Mouse (Mus musculus) frontal cortex, adult 2 months (tissue): Measurements from ENCODE around the gene Dll4. TPM values are rescaled to one million over a fixed set of nuclear protein-coding genes. Genes with fewer than 3 reads are reported as not detected.

Experiments
- DNase-seq, 2 experiments: peaks; one replicate each; pipeline ENCODE4 v3.0.0; 2022; ENCODE audit warnings: low spot score in 1 of 2; ENCODE audit errors: extremely low spot score in 1 of 2
- polyA plus RNA-seq: library from polyadenylated mRNA; depleted of rRNA; stranded (reverse); fragments of >200 nt; gene quantifications from 2 replicates; pipeline ENCODE4 v1.2.3, GENCODE M21; 2012; rRNA removed

Gene Dll4
- polyA plus RNA-seq, result 3.3 and 4.2 TPM in 2 replicates

DNA sequence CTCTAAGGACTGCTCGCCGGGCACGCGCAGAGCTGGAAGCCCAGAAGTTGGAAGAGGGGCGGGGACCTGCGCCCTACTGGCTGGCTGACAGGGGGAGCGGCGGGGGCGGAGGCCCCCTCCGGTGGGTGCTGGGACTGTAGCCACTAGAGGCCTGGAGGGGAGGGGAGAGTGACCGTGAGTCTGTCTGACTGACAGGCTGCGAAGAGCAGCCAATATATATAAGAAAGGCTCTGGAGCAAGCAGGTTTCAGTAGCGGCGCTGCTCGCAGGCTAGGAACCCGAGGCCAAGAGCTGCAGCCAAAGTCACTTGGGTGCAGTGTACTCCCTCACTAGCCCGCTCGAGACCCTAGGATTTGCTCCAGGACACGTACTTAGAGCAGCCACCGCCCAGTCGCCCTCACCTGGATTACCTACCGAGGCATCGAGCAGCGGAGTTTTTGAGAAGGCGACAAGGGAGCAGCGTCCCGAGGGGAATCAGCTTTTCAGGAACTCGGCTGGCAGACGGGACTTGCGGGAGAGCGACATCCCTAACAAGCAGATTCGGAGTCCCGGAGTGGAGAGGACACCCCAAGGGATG lies at the start of gene Dll4:
Dll4 (plus strand) TSS at position 217 of the 576 bp plus-strand sequence.
- no peak for DNase-seq

DNA sequence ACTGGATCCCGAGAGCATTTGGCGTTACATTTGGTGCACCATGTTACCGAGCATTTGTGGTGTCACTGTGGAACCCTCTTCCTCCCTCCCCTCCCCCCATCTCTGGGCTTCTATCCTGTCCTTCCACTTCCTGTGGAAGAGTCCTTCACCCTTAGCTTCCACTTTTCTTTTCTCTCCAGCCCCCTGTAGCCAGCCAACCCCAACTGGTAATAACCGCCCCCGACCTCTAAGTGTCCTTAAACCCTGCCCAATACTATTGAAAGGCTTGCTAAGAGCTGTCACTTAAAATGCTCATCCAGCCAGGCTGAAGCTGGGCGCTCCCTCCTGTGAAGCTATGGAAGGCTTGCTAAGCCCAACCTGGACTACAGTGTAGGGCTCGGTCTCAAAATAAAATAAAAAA lies 48.7 kb upstream of the Dll4 start:
- DNase-seq, result no peak

DNA sequence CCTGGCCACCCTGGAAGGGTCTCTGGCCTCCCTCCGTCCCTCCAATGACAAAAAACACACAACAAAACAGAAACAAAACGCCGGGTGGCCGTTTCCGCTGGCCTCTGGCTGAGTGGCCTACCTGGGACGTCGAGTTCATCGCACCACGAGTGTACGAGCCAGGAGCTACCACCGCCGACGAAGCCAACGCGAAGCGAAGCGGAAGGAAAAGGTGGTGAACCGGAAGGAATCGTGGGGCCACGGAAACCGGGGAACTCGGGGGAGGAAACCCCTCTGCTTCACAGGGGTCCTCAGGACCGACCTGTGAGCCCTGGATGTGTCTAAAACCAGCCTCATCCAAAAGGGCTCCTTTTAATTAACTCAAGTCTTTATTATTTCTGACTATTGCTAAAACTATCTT lies 47.8 kb upstream of the Dll4 start:
- DNase-seq, result no peak

DNA sequence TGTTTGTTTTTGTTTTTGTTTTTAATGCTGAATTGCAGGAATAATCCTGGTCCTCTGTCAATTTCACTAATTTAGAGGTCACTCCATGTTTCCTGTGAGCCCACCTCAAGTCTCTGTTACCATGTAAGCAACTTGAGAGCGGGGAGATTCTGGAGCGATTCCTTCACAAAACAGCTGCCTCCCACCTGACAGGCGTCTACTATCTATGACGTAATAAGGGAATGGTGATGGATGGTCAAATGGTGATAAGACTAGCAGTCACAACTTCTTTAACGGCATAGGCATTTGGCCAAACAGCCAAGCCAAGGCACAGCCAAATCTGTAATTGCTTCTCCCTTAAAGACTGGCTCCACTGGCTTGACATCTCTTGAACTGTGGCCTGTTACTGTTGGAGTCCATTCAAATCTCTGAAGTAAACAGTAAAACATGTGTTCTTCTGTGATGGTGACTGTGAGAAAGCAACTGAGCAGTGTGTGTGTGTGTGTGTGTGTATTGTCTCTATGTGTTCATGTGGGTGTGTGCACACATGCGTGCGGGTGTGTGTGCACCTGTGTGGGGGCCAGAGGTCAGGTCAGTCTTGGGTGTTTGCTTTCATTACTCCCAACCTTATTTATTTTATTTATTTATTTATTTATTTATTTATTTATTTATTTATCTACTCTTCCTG lies 43.6 kb upstream of the Dll4 start:
- no peak for DNase-seq

DNA sequence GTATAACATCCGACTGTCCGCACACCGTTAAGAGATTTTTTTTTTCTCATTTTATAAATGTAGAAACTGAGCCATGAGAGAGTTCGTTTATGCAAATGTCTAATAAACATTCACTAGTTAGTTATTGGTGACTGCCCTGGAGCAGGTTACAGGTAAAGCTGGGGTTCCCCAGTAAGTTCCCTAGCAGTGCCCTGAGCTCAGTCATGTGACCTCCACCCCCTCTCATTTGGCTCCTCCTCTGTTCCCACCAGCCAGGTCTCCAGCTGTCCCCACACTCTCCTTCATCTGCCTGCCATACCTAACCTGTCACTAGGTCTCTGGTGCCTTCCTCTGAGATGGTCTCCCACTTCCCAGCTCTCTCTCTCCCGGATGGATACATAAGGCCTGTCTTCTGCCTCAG lies 38.2 kb upstream of the Dll4 start:
- no peak for DNase-seq

DNA sequence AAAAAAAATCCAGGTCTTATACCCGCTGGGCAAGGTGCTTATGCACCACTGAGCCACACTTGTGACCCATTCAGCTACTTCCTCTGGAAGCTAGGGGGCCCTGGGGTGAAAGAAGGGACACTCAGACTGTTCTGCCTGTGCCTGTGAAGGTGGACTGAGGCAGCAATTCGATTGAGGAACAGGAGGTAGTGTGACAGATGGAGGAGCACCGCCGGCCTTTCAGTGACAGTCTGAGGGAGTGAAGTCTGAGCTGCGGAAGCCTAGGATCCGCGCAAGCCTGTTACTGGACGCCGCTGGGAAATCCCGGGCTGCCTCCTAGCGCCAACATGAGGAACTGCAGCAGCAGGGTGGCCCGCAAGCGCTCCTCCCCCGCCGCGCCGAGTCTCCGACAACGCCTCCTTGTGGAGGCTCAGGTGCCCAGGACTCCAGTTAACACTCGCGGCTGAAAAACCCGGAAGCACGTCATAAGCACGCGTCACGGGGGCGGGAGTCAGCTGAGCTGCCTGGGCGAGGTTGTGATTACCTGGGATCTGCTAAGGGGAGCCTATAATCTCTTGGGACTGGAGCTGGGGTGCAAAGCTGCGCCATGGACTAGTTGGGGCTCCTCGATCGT lies 37.2 kb upstream of the Dll4 start, which contains the start of gene Vps18:
Vps18 (plus strand) TSS at position 471 of the 613 bp plus-strand sequence.
- peak; percentile 97 to 100 for DNase-seq

DNA sequence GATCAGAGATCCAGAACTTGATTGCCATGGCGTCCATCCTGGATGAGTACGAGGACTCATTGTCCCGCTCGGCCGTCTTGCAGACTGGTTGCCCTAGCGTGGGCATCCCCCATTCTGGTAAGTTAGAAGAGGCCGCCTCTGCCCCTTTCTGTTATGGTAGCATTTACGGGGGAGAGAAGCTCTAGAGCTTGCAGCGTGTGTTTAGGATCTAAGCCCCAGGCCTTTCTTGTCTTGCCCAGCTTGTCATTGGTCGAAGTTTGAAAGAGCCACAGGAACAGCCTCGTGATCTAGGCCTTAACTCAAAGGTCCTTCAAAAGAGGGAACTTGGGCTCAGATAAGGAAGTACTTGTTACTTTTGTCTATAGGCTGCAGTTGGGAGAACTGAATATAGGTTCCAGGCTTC lies 36.6 kb upstream of the Dll4 start:
- DNase-seq, result peak in 1 of 2 experiments; percentile 22

DNA sequence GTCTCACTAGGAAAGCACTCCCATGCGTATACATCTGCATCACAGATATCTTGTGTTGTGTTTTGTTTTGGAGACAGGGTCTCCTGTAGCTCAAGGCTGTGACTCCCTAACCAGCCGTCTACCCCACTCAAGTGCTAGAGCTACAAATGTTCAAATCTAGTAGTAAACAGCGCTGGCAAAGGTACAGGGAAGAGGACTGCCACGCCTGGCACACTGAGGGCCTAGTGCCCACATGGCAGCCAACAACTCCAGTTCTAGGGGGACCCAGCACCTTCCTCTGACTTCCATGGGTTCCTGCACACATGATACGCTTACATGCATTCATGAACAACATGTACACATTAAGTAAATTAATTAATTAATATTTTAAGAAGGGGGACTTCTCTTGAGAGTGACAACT lies 33.3 kb upstream of the Dll4 start:
- no peak for DNase-seq

DNA sequence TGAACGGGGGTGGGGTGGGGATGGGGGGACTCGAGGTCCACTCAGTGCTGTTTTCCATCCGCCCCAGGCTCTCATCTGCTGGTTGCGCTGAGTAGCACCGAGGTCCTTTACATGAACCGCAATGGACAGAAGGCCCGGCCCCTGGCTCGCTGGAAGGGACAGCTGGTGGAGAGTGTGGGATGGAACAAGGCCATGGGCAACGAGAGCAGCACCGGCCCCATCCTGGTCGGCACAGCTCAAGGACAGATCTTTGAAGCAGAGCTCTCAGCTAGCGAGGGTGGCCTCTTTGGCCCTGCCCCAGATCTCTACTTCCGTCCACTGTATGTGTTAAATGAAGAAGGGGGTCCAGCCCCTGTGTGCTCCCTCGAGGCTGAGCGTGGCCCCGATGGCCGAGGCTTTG lies 32.7 kb upstream of the Dll4 start:
- DNase-seq, result no peak

DNA sequence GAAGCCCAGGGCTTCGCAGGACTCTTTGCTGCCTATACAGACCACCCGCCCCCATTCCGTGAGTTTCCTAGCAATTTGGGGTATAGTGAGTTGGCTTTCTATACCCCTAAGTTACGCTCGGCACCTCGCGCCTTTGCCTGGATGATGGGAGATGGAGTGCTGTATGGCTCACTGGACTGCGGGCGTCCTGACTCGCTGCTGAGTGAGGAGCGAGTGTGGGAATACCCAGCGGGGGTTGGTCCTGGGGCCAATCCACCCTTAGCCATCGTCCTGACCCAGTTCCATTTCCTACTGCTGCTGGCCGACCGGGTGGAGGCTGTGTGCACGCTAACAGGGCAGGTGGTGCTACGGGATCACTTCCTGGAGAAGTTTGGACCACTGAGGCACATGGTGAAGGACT lies 32.3 kb upstream of the Dll4 start:
- DNase-seq, result no peak

DNA sequence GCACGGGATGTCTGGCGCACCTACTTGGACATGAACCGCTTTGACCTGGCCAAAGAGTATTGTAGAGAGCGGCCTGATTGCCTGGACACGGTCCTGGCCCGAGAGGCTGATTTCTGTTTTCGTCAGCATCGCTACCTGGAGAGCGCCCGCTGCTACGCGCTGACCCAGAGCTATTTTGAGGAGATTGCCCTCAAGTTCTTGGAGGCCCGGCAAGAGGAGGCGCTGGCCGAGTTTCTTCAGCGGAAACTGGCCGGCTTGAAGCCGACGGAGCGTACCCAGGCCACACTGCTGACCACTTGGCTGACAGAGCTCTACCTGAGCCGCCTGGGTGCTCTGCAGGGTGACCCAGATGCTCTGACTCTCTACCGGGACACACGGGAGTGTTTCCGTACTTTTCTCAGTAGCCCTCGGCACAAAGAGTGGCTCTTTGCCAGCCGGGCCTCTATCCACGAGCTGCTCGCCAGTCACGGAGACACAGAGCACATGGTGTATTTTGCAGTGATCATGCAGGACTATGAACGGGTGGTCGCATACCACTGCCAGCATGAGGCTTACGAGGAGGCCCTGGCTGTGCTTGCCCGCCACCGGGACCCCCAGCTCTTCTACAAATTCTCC lies 31.7 kb upstream of the Dll4 start:
- no peak for DNase-seq

DNA sequence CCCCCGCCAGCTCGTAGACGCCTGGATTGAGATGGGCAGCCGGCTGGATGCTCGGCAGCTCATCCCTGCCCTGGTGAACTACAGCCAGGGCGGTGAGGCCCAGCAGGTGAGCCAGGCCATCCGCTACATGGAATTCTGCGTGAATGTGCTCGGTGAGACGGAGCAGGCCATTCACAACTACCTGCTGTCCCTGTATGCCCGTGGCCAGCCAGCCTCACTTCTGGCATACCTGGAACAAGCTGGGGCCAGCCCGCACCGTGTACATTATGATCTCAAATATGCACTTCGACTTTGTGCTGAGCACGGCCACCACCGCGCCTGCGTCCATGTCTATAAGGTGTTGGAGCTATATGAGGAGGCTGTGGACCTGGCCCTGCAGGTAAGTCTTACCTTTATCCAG lies 31.2 kb upstream of the Dll4 start:
- no peak for DNase-seq

DNA sequence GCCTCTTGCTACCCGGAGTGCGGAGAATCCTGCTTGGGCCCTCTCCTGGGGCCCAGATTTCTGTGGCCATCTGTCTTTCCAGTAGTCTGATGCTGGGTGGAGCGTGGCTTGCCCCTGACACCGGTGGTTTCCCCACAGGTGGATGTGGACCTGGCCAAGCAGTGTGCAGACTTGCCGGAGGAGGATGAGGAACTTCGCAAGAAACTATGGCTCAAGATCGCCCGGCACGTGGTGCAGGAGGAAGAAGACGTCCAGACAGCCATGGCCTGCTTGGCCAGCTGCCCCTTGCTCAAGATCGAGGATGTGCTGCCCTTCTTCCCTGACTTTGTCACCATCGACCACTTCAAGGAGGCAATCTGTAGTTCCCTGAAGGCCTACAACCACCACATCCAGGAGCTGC lies 28.8 kb upstream of the Dll4 start:
- DNase-seq, result no peak

DNA sequence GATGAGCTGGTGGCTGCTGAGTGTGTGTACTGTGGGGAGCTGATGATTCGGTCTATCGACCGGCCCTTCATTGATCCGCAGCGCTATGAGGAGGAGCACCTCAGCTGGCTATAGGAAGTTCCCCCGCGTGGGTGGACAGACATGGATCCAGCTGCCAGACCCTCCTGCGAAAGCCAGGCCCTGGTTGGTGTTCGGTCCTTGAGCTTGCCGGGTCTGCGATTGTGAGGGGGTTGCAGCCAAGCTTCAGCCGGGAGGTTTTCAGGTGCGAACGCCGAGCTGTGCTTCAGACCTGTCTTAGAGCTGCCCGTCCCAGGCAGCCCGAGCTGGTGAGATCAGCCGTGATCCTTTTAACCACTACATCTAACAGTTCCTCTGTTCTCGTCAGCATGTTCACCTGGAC lies 28.1 kb upstream of the Dll4 start:
- no peak for DNase-seq

DNA sequence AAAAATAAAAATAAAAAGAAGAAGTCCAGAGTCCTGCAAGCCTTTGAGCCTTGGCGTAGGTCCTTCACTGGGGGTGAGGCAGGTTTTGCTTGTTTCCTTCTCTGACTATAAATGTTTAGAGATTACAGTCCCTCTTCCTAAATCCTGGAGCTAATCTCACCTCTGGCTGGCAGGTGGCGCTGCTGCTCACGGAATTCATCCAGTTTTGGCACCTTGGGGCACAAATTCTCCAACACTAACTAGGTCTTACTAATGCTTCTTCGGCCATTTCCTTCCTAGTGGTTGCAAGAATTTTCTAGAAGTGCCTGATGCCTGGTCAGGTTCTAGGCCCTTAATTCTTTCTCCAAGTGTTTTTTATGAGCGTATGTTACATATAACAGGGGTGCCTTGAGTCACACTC lies 27.3 kb upstream of the Dll4 start:
- DNase-seq, result peak in 1 of 2 experiments; percentile 69

DNA sequence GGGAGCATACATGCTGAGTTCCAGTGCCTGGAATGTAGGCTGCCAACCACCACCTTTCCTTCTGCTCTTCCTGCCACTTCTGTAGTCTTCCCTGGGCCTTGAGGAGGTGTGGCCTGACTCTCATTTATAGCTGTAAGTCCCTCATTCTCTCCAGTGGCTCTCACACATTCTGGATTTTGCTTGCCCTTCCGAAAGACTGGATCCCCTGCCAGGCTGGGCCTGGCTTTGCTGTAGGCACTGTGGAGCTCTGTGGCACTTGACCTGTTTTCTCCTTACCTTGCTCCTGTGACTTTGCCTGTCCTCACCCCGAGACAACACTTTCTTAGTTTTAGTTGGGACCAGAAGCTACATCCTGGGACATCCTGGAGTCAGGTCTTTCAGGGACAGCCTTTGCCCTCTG lies 26.7 kb upstream of the Dll4 start:
- no peak for DNase-seq

DNA sequence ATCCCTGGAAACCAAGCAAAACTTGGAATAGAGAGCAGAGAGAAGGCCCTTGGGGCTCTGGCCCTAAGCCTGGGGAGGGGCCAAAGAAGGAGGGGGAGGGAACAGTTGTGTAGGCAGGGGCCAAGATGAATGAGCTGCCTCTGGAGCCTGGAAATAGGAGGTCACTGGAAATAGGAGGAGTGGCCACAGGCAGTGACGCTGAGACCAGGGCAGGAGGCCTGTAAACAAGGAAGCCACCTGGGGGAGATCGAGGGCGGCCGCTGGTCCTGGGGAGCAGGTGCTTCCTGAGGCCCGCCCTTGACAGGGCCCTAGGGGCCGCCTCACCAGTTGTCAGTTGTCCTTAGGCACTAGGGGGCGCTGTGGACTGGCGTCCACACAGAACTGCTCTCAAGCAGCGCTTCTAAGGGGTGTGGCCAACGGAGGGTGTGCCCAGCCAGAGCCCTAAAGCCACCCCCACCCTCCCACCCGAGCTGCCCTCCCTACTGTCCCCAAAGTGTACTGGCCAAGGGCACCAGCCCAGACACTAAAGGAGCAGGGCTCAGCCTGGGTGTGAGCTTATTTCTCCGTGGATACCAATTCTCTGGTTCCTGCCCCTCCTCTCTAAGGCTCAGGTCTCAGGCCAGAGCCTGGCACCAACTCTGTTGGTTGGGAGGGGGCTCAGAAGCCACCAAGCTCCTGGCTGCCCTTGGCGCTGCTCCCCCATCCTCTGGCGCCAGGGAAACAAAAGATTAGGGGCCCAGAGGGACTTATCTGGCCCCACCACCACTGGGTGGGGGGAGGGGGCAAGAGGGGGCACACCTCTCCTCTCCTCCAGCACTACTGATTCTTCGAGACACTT lies 25.4 kb upstream of the Dll4 start:
- peak in 1 of 2 experiments; percentile 48 for DNase-seq

DNA sequence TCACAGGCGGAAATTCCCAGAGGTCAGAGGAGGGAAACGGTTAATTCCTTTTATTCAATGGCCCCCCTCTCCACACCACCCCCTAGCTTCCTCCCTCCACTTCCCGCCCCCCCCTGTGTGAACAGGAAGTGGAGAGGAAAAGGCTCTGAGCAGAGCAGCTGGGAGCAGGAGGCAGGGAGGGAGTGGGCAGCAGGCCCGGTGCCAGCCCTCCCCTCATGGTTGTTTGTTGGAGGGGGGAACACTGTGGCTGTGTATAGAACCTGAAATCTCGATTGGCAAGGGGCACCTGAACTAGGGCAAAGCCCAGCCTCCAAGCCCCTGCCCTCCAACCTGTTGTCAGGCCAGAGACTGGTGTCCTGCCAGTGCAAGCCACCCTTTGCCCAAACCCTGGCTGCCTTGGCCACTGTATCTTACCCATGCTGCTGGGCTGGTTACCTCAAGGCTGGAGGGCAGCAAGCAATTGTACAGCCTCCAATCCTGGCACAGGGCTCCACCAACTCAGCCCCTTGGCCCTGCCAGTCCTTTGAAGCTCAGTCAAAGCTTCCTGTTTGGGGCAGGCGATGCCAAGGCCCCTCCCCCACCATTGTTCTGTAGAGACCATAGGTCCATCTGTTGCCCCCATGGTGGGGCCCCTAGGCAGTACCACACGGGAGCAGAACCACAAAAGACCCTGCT lies 24.6 kb upstream of the Dll4 start:
- DNase-seq, result no peak

DNA sequence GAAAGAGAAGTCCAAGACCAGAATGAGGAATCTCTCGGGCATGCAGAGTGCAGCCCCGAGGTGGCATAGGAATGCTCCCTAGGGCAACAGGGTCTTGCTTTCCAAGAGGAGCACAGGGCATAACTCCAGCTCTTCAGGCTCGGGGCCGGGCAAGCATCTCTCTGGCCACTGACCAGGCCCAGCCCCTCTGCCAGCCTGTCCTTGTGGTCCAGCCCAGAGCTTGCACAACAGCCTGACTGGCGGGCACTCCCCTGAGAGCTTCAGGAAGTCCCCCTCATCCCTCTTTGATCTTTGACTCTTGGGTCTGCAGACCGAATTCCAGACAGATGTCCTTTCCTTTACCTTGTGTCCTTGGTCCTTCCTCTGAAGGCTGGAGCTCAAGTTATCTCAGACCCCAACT lies 22.7 kb upstream of the Dll4 start:
- DNase-seq, result no peak

DNA sequence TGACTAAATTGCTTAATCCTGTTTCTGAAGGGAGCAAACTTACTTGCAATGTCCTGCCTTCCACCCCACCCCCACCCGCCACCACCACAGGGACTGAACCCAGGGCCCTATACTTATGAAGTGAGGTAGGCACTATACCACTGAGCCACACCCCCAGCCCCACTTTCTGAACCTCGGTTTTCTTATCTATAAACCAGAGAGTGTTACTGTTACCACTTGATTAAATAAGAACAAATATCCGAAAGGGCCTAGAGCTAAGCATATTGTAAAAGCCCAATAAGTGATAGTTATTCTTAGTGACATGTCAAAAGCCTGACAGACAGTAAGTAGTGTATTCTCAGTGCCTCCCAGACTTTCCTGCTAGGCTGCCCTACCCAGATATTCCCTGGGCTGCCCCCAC lies 21.2 kb upstream of the Dll4 start:
- no peak for DNase-seq
